Mouse (Mus musculus) kidney, adult 2 months (tissue): Measurements from ENCODE around the gene Gm13539. TPM values are rescaled to one million over a fixed set of nuclear protein-coding genes. Genes with fewer than 3 reads are reported as not detected.
A peak's percentile ranks its signal among the peaks of the same experiment; 100 is the strongest.

ENCODE experiments used
- DNase-seq: peaks from one replicate; pipeline ENCODE4 v3.0.0; 2021
- H3K27ac ChIP-seq: fragments of 200-500 bp; 2 replicates; pipeline ENCODE4 v1.5.1; 2012; ENCODE audit warnings: low read depth, low read length, control low read depth, inconsistent platforms; ENCODE audit not compliant: insufficient read depth
- H3K27me3 ChIP-seq: fragments of 200-500 bp; replicated peaks from 2 replicates; pipeline ENCODE4 v1.6.1; 2012; ENCODE audit warnings: mild to moderate bottlenecking, moderate library complexity, low read length, inconsistent platforms; ENCODE audit not compliant: control insufficient read depth, insufficient read depth
- H3K36me3 ChIP-seq: fragments of 200-500 bp; 2 replicates; pipeline ENCODE4 v1.6.1; 2012; ENCODE audit warnings: mild to moderate bottlenecking, moderate library complexity, low read length, inconsistent platforms; ENCODE audit not compliant: control insufficient read depth, insufficient read depth
- H3K4me1 ChIP-seq: fragments of 200-500 bp; 2 replicates; pipeline ENCODE4 v1.6.1; 2011; ENCODE audit warnings: low read length; ENCODE audit not compliant: control insufficient read depth, insufficient read depth
- H3K4me3 ChIP-seq: fragments of 200-500 bp; 2 replicates; pipeline ENCODE4 v1.5.1; 2011; ENCODE audit warnings: mild to moderate bottlenecking, low read depth, low read length, control low read depth; ENCODE audit not compliant: insufficient read depth
- CTCF ChIP-seq: fragments of 200-500 bp; conservative IDR thresholded peaks from 2 replicates; pipeline ENCODE4 v1.5.1; 2011; ENCODE audit warnings: low read depth, mild to moderate bottlenecking, control low read depth, low read length, moderate library complexity, mixed read lengths; ENCODE audit not compliant: insufficient read depth, insufficient read length
- POLR2A ChIP-seq: fragments of 200-500 bp; IDR thresholded peaks from one replicate; pipeline ENCODE4 v1.6.1; 2011; ENCODE audit warnings: low read depth, low read length, control low read depth
- WGBS: fragments of 180-500 bp; shearing (Covaris S2); methylation state at CpG from one replicate; pipeline ENCODE4 v1.1.7; 2018; 5-methylcytosine and 5-hydroxymethylcytosine counted together
- polyA plus RNA-seq: library from polyadenylated mRNA; depleted of rRNA; stranded (reverse); fragments of >200 nt; gene quantifications from 2 replicates; pipeline ENCODE4 v1.2.3, GENCODE M21; 2012; rRNA removed

The Gm13539 gene
- polyA plus RNA-seq, 1 experiment = not detected

- Histone ChIP-seq H3K4me3 (no peak overlapping the region), H3K27me3 (no peaks in the 10 kb centered on the region), H3K36me3 (no peaks in the 10 kb centered on the region), H3K4me1 (no peaks in the 10 kb centered on the region), H3K27ac (no peak overlapping the region)
- TF ChIP-seq POLR2A (no peak), CTCF (no peak)
- WGBS = 79% methylated on average over 8 of the region's 8 CpGs
- DNase-seq = no peak
Observed at GRCm38 (mm10) chr2:25828344-25828947, 46.4 kb downstream of the Gm13539 start.

GRCm38 (mm10) chr2:25830786-25831185, 48.7 kb downstream of the Gm13539 start:
- Histone ChIP-seq H3K36me3 (no peaks in the 10 kb centered on the region), H3K27ac (no peak overlapping the region), H3K4me1 (no peaks in the 10 kb centered on the region), H3K4me3 (no peak overlapping the region), H3K27me3 (no peaks in the 10 kb centered on the region)
- no peak for DNase-seq
- 73% methylated on average over 3 of the region's 3 CpGs for WGBS
- TF ChIP-seq POLR2A (no peak), CTCF (no peak)

GRCm38 (mm10) chr2:25836291-25836690, 54.2 kb downstream of the Gm13539 start:
- DNase-seq = peak; percentile 69
- TF ChIP-seq POLR2A (no peak), CTCF (peak; percentile 87)
- 46% methylated on average over 5 of the region's 5 CpGs for WGBS

More at GRCm38 (mm10) chr2:25836291-25836690, 54.2 kb downstream of the Gm13539 start:
- no peaks in the 10 kb centered on the region for H3K36me3 ChIP-seq
- H3K27ac ChIP-seq = no peak overlapping the region
- H3K4me1 ChIP-seq = no peaks in the 10 kb centered on the region
- no peaks in the 10 kb centered on the region for H3K27me3 ChIP-seq
- no peak overlapping the region for H3K4me3 ChIP-seq

Other genes starting within 250 kb of the Gm13539 start
- 14.8 and 15.3 TPM in 2 replicates for gene Traf2, start 235.3 kb upstream of the Gm13539 start, polyA plus RNA-seq
- gene Edf1, start 224.4 kb upstream of the Gm13539 start, polyA plus RNA-seq = 195 and 198 TPM in 2 replicates
- 1.3 and 2.3 TPM in 2 replicates for gene Mamdc4, start 207.4 kb upstream of the Gm13539 start, polyA plus RNA-seq
- gene Phpt1, start 207.0 kb upstream of the Gm13539 start, polyA plus RNA-seq = 74.9 and 92.3 TPM in 2 replicates
- gene Ajm1, start 200.5 kb upstream of the Gm13539 start, polyA plus RNA-seq = 0.36 and 0.62 TPM in 2 replicates
- 53.8 and 58.9 TPM in 2 replicates for gene Rabl6, start 173.7 kb upstream of the Gm13539 start, polyA plus RNA-seq
- 0.03 TPM in 1 of 2 replicates, not detected in the other for gene Ccdc183, start 164.6 kb upstream of the Gm13539 start, polyA plus RNA-seq
- gene Tmem141, start 160.3 kb upstream of the Gm13539 start, polyA plus RNA-seq = 37.7 and 43.2 TPM in 2 replicates
- 1.7 and 3.4 TPM in 2 replicates for gene Fcna, start 154.2 kb upstream of the Gm13539 start, polyA plus RNA-seq
- not detected in 2 replicates for gene Lcn8, start 129.1 kb upstream of the Gm13539 start, polyA plus RNA-seq
- not detected in 2 replicates for gene Lcn5, start 124.3 kb upstream of the Gm13539 start, polyA plus RNA-seq
- not detected in 2 replicates for gene Lcn6, start 105.5 kb upstream of the Gm13539 start, polyA plus RNA-seq
- gene Lcn10, start 99.5 kb upstream of the Gm13539 start, polyA plus RNA-seq = not detected in 2 replicates
- gene Obp2a, start 82.2 kb upstream of the Gm13539 start, polyA plus RNA-seq = not detected in 2 replicates
- gene Bmyc, start 75.5 kb upstream of the Gm13539 start, polyA plus RNA-seq = 14.0 and 14.2 TPM in 2 replicates
- gene Obp2b, start 45.2 kb upstream of the Gm13539 start, polyA plus RNA-seq = not detected in 2 replicates
- gene Lcn3, start 16.7 kb upstream of the Gm13539 start, polyA plus RNA-seq = not detected in 2 replicates
- not detected in 2 replicates for gene Lcn11, start 5.2 kb upstream of the Gm13539 start, polyA plus RNA-seq
- not detected in 2 replicates for gene Glt6d1, start 33.6 kb downstream of the Gm13539 start, polyA plus RNA-seq
- not detected in 2 replicates for gene Lcn9, start 40.9 kb downstream of the Gm13539 start, polyA plus RNA-seq
- 0.06 TPM in 1 of 2 replicates, not detected in the other for gene Sohlh1, start 65.0 kb downstream of the Gm13539 start, polyA plus RNA-seq
- 36.1 and 47.1 TPM in 2 replicates for gene Kcnt1, start 81.5 kb downstream of the Gm13539 start, polyA plus RNA-seq
- 6.3 and 7.1 TPM in 2 replicates for gene Camsap1, start 201.0 kb downstream of the Gm13539 start, polyA plus RNA-seq
- gene Ubac1, start 239.5 kb downstream of the Gm13539 start, polyA plus RNA-seq = 63.4 and 65.8 TPM in 2 replicates